Mouse (Mus musculus): ENCODE data around the gene 4930550C14Rik.
A peak's percentile ranks its signal among the peaks of the same experiment; 100 is the strongest.

Gene 4930550C14Rik

DNA sequence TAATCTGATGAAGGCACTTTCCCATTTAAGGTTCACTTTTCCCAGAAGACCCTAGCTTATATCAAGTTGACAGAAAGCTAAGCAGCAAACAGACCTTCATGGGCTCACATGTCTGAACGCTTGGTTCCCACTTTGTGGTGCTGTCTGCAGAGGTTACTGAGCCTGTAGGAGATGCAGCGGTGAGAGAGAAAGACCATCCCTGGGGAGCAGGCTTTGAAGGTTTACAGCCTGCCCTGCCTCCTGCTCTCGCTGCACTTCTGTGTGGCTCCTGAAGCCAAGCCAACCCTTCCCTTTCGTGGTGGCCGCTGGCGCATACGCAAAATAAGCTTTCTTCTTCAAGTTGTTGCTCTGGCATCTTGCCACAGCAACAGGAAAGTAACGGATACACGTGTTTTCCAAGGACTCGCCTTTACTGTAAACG is at the start of gene 4930550C14Rik:
4930550C14Rik (plus strand) TSS at position 35 of the 421 bp plus-strand sequence.
- no peak for DNase-seq (ENCODE audit: low read depth, low spot score)

DNA sequence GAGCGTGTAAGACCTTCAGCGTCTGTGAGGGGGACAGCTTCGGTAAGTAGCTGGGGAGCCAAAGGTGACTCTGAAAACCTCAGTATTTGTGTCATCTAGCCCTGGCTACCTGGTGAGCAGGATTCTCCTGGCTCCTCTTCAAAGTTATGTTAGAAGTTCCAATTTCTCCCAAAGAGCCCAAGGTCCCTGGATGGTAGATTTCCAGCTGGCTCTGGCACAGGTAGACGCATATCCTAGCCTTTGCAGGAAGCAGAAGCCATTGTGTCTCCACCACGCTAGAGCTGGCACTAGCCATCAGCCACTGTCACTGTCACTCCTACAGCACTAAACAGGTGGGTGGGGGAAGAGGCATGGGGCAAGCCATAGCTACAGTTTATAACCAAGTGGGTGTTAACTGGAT is 49.0 kb upstream of the 4930550C14Rik start:
- DNase-seq (ENCODE audit: low read depth, low spot score): no peak

GRCm38 (mm10) chr9:53356219-53357155 is 45.6 kb upstream of the 4930550C14Rik start:
- DNase-seq (ENCODE audit: low read depth, low spot score): peak; percentile 34

DNA sequence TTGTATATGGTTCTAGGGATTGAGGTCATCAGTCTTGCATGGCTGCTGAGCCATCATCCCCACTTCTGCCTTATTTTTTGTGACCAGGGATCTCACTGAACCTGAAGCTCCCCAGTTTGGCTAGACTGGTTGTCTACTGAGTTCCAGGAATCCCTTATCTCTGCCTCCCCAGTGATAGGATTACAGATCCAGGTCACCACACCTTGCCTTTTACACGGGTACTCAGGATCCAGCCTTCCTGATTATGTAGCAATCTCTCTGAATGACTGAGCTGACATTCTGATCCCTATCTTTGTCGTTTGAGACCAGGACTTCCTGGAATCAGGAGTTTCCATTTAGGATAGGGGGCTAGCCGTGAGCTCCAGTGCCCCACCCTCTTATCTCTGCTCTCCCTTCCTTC is 30.8 kb upstream of the 4930550C14Rik start:
- no peak for DNase-seq (ENCODE audit: low read depth, low spot score)

- no peak for DNase-seq (ENCODE audit: low read depth, low spot score)
These were observed 26.2 kb upstream of the 4930550C14Rik start for GRCm38 (mm10) chr9:53375907-53376306.

DNA sequence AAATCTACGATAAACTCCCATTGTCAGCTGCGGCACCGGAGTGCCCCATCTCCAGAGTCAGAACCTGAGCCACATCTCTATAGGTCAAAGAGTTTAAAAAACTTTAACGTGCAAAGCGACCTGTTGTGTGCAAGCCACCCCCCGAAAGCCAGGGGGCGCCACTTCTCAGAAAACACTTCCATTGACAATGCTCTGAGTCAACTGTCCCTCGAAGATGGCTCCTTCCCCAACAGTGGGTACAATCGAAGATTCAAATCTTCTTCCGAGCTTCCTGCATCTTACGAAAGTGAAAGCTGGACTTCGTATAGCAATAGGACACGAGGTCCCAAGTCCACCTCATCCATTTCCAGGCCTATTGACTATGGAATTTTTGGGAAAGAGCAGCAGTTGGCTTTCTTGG is 25.3 kb upstream of the 4930550C14Rik start:
- peak; percentile 24 for DNase-seq (ENCODE audit: low read depth, low spot score)

DNA sequence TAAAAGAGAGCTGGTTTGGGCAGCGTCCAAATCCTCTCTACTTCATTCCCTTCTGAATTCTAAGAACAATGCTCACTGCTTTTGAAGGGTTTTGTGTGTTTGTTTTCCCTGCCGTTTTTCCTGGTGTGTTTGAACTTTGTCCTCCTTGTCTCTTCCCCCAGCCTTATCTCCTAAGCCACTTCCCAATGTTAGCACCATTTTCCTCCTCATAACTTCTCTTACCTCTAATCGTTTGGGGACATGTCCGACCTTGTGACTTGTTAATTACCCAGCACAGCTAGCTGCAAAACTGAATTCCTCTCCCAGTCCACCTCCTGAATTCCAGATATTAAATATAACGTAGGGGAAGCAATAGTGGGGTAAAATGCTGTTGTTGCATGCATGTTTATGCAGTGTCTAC is 24.5 kb upstream of the 4930550C14Rik start:
- no peak for DNase-seq (ENCODE audit: low read depth, low spot score)

- no peak for DNase-seq (ENCODE audit: low read depth, low spot score)
These were observed 24.0 kb upstream of the 4930550C14Rik start for GRCm38 (mm10) chr9:53378171-53378570.

DNA sequence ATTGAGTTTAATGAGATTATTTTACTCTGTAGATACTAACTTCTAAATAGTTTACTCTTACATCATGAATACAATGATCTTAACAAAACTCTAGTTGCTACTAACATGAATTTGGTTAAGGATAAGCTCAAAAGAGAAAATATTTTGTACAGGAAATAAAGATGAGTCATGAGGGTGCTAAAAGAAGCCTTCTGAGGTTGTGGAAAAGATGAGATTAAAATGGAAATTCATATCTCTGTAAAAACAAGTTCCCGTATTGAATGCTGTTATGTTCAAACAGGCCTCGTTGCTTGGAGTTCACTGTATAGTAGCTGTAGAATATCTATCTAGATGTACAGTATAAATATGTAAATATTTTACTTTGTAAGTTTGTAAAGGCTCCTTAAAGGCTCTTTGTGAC is 21.5 kb upstream of the 4930550C14Rik start:
- peak; percentile 51 for DNase-seq (ENCODE audit: low read depth, low spot score)

- peak; percentile 61 for DNase-seq (ENCODE audit: low read depth, low spot score)
These were observed 21.0 kb upstream of the 4930550C14Rik start for GRCm38 (mm10) chr9:53381113-53381615.

DNA sequence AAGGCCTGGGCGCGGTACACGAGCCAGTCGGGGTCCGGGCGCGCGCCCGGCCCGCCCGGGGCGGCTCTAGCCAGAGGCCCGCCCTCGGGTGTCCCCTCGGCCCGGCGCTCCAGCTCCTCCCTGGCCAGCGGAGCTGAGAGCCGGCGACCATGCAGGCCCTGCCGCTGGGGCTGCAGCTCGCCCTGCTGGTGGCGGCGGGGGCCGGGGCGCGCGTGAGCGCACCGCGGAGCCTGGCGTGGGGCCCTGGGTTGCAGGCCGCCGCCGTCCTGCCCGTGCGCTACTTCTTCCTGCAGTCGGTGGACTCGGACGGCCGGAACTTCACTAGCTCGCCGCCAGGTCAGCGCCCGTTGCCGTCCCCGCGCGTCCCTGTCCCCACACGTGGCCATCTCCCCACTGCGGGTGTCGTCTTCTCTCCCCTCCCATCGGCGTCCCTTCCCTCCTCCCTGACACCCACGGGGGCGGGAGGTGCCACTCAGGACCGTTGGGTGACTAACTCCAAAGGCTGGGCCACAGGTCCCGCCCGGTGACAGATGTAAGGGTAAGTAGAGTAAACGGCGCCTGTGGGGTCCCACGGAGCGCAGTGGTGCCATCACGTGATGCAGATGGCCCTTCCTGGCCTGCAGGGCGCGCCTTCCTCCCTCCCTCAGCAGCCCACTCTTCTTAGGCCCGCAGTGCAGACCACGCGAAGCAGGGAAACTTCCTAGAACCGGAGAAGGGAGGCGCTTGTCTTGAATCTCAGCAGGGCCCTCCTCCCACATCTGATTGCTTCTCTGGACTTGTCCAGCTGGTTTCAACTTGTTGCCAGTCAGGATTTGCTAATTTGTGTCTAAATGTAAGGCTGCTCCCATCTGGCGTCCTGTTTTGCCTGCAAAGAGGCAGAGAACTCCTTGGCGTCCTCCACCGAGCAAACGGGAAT is 17.9 kb upstream of the 4930550C14Rik start, which contains the start of gene Kdelc2:
Kdelc2 (plus strand) TSS at position 75 of the 916 bp plus-strand sequence.
- peak; percentile 65 for DNase-seq (ENCODE audit: low read depth, low spot score)

- no peak for DNase-seq (ENCODE audit: low read depth, low spot score)
These were observed 17.3 kb upstream of the 4930550C14Rik start for GRCm38 (mm10) chr9:53384873-53385272.

- no peak for DNase-seq (ENCODE audit: low read depth, low spot score)
These were observed 14.7 kb upstream of the 4930550C14Rik start for GRCm38 (mm10) chr9:53387431-53387830.

DNA sequence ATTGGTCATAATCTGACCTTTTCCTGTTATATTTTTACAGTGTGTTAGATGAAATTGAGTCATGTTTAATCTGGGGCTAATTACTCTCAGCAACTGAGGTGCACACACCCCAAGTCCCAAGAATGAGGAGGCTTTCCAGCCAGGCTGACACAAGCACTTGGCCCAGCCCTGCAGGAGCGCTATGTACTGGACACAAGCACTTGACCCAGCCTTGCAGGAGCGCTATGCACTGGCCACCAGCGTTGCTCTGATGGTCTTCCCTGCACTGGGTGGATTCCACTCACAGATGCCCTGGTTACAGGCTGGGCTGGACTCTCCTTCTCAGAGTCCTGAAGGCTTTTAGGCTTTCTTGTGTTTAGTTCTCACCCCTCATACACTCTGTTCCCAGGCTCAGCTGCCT is 13.0 kb upstream of the 4930550C14Rik start:
- DNase-seq (ENCODE audit: low read depth, low spot score): no peak

GRCm38 (mm10) chr9:53390136-53390535 is 12.0 kb upstream of the 4930550C14Rik start:
- DNase-seq (ENCODE audit: low read depth, low spot score): no peak

GRCm38 (mm10) chr9:53397685-53398387 is 4.3 kb upstream of the 4930550C14Rik start:
- DNase-seq (ENCODE audit: low read depth, low spot score): peak; percentile 56

DNA sequence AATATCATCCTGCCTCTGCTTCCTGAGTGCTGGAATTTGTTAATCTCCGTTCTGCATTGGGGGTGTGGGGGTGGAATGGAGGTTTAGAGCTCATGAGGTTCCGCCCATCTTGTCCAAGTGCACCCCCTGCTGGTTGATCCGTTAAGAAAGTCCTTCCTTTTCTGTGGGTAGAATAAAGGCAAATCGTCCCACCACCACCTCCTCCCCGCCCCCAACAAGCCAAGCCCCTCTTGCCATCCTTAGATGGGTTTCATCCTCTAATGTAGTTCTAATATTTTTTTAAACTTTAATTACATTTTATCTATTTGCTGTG is 3.8 kb upstream of the 4930550C14Rik start:
- DNase-seq (ENCODE audit: low read depth, low spot score): peak; percentile 83

DNA sequence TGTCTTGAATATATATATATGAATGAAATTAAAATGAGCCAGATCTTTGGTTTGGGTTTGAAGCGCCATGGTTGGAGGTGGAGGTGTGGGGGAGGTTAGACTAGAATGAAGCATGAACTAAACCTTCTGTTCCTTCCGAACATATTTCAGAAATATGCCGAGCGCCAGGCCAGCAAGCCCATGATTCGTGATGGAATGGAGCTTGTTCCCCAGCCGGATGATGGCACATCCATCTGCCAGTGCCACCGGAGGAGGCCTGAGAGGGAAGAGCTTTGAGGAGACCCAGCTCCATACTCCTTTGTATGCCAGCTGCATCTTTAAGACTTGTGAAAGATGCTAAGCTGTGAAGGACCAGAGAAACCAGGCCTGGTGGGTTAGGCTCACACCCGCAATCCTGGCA is 2.6 kb upstream of the 4930550C14Rik start:
- no peak for DNase-seq (ENCODE audit: low read depth, low spot score)

DNA sequence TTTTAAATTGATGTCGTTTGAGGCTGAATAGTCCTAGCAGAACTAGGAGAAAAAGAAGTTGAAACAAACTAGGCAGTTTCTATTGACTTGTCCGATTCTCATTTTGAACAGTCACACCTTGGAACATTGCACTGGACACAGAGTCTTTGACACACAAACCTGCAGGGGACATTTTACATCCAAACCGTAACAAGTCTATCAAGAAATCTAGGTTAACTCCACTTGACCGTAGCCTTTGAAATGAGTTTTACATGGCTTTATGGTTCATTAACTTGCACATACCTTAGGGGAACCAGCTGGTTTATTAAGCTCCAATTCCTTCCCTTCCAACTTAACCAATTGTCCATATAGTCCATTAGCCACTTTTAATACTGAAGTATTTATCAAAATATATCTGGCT is 1.4 kb upstream of the 4930550C14Rik start:
- no peak for DNase-seq (ENCODE audit: low read depth, low spot score)

GRCm38 (mm10) chr9:53401146-53401545 is 979 bp upstream of the 4930550C14Rik start:
- DNase-seq (ENCODE audit: low read depth, low spot score): no peak

DNA sequence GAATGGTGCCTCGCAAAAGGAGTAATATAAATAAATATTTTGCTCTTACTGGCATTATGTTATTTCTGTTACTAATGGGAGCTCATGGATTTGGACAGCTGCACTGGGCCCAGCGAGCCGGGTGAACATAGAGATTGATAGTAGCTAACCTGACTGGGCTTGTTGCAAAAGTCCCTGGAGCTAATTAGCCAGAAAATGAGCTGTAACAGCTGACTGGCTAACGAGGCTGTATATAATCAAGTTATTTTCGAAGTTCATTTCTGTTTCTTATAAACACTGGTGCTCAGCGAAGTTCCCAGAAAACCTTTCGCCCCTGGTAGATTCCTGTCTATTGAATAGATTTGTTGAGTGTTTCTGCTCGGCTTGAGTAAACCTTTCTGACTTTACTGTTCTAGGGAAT is 866 bp downstream of the 4930550C14Rik start:
- DNase-seq (ENCODE audit: low read depth, low spot score): no peak

Measured in CD4-positive helper T cell, adult 2 months (primary cell).